Mouse (Mus musculus): ENCODE measurements at regions not wholly inside any gene's neighbourhood (a gene's known extent, or its start where the extent isn't known, plus 50 kb on each side); places are given as distances from the start of the nearest gene placed in this dataset.

DNA sequence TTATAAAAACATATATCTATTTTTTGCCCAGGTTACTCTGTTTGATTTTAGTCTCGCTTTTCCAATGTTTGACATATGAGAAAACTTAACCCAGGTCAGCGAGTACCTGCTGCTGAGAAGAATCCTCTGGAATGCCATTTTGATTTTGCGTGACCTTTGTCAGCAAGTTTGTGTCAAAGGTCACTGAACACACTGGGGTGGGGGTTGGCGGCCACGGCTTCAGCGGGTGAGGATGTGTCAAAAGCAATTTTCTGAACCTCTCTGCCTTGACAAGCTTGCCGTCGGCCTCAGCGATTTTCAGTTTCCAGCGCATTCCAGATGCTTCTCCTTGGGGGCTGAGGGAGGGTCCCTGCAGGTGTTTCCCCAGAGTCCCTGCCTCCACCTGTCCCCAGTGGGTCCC lies 157.4 kb downstream of the Bmp7 start:
- no peak for TF ChIP-seq CTCF (IDR thresholded peaks at IDR 0.05; ENCODE audit: low read depth)
- no peak for TF ChIP-seq EP300 (IDR thresholded peaks at IDR 0.05; ENCODE audit: low read depth)

Measured in liver, postnatal 0 days (tissue).